Mouse (Mus musculus) adrenal gland, postnatal 10 days (tissue): Measurements from ENCODE around the gene 1700009N14Rik. TPM values are rescaled to one million over a fixed set of nuclear protein-coding genes. Genes with fewer than 3 reads are reported as not detected.

Experiments used
- DNase-seq: peaks from one replicate; pipeline ENCODE4 v3.0.0; 2021; ENCODE audit warnings: mixed read lengths
- long read RNA-seq, 2 experiments: library from polyadenylated mRNA; stranded (forward); transcript quantifications; one replicate each; pipeline ENCODE4 v2.0.0; 2021
- total RNA-seq, 2 experiments: library from RNA; stranded (reverse); gene quantifications; 2 replicates each; pipeline ENCODE4 v1.2.3; 2021

1700009N14Rik gene
- total RNA-seq = not detected
- long read RNA-seq, experiment 1 = 0 reads
- long read RNA-seq, experiment 2 = 0 reads

DNA sequence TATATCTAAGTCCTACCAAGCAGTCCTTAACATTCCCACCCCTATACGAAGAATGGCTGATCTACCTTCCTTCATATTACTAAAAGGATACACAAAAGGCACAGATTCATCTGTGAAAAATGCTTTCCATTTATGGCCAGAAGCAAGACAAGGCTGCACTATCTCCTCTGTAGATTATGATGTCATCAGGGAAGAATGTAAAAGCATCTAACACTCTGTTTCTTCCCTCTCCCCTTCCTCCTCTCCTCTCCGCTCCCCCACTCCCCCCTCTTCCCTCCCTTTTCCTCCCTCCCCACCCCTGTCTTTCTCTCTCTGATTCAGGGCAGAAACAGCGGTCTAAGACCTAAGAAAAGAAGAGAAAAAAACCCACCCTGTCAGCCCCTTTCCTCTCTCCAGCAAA, at the start of gene 1700009N14Rik:
Gene 1700009N14Rik, plus strand, starts transcription at position 227 of the 400 bp plus-strand sequence.
- DNase-seq = no peak

DNA sequence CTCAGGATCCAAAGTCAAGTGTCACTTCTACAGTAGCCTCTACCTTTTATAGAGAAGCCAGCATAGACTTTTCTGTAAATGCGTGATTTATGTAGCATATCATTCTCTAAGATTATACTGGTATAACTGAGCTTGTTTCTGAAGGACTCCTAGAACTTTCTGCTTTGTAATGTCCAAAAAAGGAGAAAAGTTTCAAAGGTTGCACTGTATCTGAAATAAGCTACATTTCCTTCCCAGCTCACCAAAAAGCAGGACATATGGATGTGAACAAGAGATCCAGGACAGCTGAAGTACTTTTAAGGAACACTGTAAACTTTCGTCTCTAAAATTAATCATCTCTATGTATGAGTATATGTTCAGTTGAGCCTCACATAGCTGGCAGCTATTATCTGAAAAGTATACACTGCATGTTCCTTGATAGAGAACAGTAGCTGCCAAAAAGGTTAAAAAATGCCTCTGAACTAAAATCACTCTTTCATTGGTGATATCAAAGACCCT, 12.2 kb upstream of the 1700009N14Rik start:
- no peak for DNase-seq

GRCm38 (mm10) chr4:39474291-39474690, 24.2 kb downstream of the 1700009N14Rik start:
- DNase-seq = no peak

- no peak for DNase-seq
These were observed 36.3 kb downstream of the 1700009N14Rik start for GRCm38 (mm10) chr4:39486393-39486792.

- DNase-seq = no peak
These were observed 43.5 kb downstream of the 1700009N14Rik start for GRCm38 (mm10) chr4:39493596-39493995.

DNA sequence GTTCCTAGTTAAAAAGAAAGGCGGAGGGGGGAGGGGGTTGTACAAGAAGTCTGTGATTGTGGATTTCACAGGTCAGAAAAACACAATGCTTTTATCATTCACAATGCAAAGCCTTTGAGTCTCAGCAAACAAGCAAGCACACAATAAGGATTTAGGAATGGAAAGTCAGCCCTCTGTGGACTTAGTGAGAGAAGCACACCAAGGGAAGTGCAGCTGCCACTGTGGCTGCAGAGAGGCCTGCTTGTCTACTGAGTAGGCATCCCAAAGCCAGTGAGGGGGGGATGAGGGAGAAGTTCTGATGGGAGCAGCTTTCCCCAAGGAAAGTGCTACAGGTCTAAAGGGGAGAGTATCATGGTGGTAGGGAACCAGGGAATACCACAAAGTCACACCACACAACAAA, 45.8 kb downstream of the 1700009N14Rik start:
- no peak for DNase-seq
